Mouse (Mus musculus): ENCODE results near the gene Rras.

- TF ChIP-seq TAL1 (conservative IDR thresholded peaks at IDR 0.05; ENCODE audit: low read depth, low read length), result no peak
- no peak for TF ChIP-seq CTCF (IDR thresholded peaks at IDR 0.05; ENCODE audit: low read depth, low read length)
These were observed 35.0 kb downstream of the Rras start, which contains the start of gene Prr12 for GRCm38 (mm10) chr7:45052862-45053116.
